Mouse (Mus musculus) CD4-positive, CD25-positive, alpha-beta regulatory T cell, adult 9 weeks (primary cell): ENCODE results near the gene Slc2a4. TPM values are rescaled to one million over a fixed set of nuclear protein-coding genes. Genes with fewer than 3 reads are reported as not detected.

Source experiments
- polyA plus RNA-seq: library from polyadenylated mRNA; unstranded; fragments of 100-300 nt; shearing (Covaris generic); gene quantifications from one replicate; pipeline ENCODE4 v1.2.1, GENCODE M21; 2017

The Slc2a4 gene
- not detected for polyA plus RNA-seq

GRCm38 (mm10) chr11:69948066-69948762 lies at the start of gene Slc2a4:
TSS of gene Slc2a4 (minus strand) at chr11:69948188.

GRCm38 (mm10) chr11:69995391-69995960 lies 47.5 kb upstream of the Slc2a4 start, which contains the start of gene Phf23:
TSS of gene Phf23 (plus strand) at chr11:69995777.

DNA sequence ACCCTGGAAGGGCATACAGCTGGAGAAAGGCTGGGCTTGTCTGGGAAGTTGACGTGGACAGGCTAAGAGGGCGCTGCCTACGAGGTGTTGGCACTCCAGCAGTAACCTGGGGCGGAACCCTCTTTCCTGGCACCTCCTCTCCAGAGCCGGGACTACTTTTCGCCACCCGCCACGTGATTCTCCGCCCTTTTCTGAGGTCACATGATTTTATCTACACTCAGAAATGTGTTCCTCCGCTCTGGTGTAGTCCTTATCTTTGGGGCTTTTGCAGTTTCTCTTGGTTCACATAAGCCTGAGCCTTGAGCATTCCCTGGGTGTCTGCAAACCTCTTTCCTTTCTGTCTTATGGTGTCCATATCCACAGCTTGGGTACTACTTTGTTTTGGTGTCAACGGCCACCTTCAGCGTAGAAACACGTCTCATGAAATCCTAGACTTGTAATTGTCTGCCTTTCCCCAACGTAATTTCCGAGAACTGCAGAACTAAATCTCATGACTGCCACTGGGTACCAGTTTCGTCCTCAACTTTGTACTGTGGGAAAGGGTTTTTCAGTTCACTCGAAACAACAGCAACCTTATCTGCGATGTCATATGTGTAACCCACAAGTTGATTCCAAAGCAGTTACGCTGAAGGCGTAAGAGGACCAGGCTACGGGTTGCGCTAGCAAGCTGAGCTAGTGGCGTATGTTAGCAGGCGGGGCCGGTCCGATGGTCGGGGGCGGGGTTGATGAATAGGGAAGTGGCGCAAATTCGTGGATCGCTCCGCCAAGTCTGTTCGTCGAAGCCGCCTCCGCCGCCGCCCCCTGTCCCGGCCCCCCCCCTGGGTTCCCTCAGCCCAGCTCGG lies 43.1 kb upstream of the Slc2a4 start, which contains the start of gene Gabarap:
Gene Gabarap, plus strand, starts transcription at position 294 of the 842 bp plus-strand sequence.

GRCm38 (mm10) chr11:69982225-69982624 lies 34.2 kb upstream of the Slc2a4 start, which contains the start of gene Elp5:
TSS of gene Elp5 (minus strand) at chr11:69982517.

DNA sequence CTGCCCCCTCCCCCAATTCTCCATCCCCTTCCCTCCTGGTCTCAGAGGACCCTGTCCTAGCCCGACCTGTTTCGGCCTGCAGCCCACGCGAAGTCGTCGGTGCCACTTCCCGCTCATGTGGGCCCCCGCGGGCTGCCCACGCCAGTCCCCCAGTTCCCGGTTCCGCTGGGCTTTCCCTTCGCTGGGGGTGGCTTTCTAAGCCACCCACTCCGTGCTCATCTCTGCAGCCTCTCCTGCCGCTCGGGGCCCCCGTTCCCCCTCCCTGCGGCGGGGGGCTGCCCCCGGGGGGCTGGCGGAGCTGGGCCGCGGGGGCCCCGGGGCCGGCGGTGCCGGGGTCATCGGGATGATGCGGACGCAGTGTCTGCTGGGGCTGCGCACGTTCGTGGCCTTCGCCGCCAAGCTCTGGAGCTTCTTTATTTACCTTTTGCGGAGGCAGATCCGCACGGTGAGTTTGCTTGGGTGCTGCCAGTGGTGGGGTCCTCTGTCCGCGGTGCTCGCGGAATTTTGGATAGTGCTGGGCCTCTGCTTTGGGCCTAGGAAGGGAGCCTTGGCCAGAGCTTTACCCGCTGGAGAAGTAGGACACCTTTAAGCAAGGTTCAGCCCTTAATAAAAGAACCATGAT lies 33.3 kb upstream of the Slc2a4 start, which contains the start of gene Ctdnep1:
Gene Ctdnep1, plus strand, starts transcription at position 16 of the 622 bp plus-strand sequence.

DNA sequence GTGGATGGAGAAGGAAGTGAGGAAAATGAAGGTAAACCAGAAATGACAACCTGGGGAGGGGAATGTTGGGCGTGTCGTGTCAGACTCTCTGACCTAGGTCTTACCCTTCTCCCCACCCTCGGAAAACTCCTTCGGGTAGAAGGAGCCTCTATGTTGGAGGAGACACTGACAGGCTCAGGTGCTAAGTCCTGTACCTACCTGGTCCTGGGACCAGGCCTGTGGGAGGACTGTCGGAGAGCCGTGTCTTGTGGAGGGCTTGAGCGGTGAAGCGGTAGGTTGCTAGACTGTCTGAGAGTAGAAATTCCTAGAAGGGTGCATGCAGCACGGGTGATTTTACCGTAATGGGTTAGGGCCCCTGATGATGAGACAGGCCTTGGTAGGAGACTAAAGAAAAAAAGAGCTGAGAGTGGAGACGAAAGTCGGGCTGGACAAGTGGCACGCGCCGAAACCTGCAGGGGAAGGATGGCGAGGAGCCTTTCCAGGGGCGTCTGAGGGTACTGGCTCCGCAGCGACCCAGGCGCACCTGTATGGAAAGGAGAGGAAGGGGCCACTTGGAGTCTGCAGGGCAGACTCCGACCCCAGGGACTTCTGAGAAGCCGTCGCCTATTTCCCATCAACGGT lies 16.8 kb upstream of the Slc2a4 start, which contains the start of gene Cldn7:
Gene Cldn7, plus strand, starts transcription at position 130 of the 621 bp plus-strand sequence.

GRCm38 (mm10) chr11:69935137-69935879 lies 12.7 kb downstream of the Slc2a4 start, which contains the start of gene Ybx2:
TSS of gene Ybx2 (plus strand) at chr11:69935796.

GRCm38 (mm10) chr11:69921114-69922011 lies 26.6 kb downstream of the Slc2a4 start, which contains the start of gene Eif5a:
TSS of gene Eif5a (minus strand) at chr11:69921958.

DNA sequence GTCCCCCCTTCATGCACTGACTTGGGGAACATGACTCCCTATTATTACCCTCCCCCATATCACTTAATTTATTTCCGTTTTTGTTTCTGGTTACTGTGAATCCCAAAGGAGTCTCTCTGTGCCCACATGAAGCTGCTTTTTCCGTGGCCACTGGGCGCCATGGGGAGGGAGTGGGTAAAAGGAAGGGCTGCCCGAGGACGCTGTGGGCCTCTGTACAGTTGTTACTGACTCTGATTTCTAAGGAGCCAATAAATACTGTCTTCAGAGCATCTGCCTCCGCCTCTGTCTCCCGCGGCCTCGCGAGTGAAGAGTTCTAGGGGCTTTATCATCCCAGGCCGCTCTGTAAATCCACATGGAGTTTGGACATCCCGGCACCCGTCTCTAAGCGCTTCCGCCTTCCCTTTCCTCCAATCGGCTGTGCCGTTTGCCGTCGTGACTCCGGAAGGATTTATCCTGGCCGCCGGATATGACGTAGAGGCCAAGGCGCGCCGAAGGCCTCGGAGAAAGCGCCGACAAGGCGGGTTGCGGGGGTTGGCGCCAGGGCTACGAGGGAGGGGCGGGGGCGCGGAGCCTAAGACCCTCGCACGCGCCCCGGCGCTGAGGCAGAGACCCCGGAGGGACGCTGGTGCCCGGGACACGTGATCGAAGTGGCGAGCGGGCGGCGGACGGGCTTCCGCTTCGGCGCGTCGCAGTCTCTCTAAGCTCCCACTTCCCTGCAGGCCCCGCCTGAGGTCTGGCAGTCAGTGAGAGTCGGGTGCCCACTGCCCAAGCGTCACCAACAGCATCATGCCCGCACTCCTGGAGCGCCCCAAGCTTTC lies 34.2 kb downstream of the Slc2a4 start, which contains the start of gene Gps2:
Gene Gps2, plus strand, starts transcription at position 335 of the 818 bp plus-strand sequence.

GRCm38 (mm10) chr11:69900471-69901405 lies 47.2 kb downstream of the Slc2a4 start, which contains the start of the genes 2810408A11Rik and Neurl4:
TSS of gene 2810408A11Rik (minus strand) at chr11:69900987.
TSS of gene Neurl4 (plus strand) at chr11:69901072.

DNA sequence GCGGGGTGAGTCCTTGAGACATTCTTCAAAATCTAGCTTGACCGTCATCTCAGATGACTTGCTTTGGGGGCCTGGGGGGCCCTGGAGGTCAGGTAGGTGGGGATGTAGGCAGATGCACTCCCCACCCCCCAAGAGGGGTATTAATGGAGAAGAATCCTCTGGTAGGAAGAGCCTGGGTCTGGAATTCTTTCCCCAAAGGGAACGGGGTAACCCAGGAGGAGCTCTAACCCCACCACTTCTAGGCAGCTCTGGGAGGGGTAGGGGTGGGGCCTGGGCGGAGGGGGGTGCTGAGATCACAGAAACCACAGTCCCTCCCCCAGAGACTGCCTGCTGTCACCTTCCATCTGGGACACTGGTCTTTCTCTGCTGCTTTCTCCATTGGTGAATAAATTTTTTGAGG lies 52.7 kb downstream of the Slc2a4 start, which contains the start of gene Acap1:
Gene Acap1, minus strand, starts transcription at position 249 of the 400 bp plus-strand sequence.

Other genes with a start within 250 kb of the Slc2a4 start
- 53.7 TPM for gene Polr2a, start 189.6 kb downstream of the Slc2a4 start, polyA plus RNA-seq
- gene Slc35g3, start 186.2 kb downstream of the Slc2a4 start, polyA plus RNA-seq: not detected
- gene Zbtb4, start 182.3 kb downstream of the Slc2a4 start, polyA plus RNA-seq: 4.9 TPM
- gene Chrnb1, start 152.2 kb downstream of the Slc2a4 start, polyA plus RNA-seq: 3.5 TPM
- gene Fgf11, start 146.3 kb downstream of the Slc2a4 start, polyA plus RNA-seq: not detected
- not detected for gene Tmem102, start 142.6 kb downstream of the Slc2a4 start, polyA plus RNA-seq
- not detected for gene Gm39566, start 132.9 kb downstream of the Slc2a4 start, polyA plus RNA-seq
- gene Spem2, start 129.7 kb downstream of the Slc2a4 start, polyA plus RNA-seq: not detected
- gene Spem1, start 126.0 kb downstream of the Slc2a4 start, polyA plus RNA-seq: not detected
- gene Nlgn2, start 110.4 kb downstream of the Slc2a4 start, polyA plus RNA-seq: 0.65 TPM
- 121 TPM for gene Tmem256, start 109.7 kb downstream of the Slc2a4 start, polyA plus RNA-seq
- 30.1 TPM for gene Plscr3, start 101.8 kb downstream of the Slc2a4 start, polyA plus RNA-seq
- not detected for gene Tnk1, start 89.5 kb downstream of the Slc2a4 start, polyA plus RNA-seq
- not detected for gene Tmem95, start 70.2 kb downstream of the Slc2a4 start, polyA plus RNA-seq
- gene Kctd11, start 66.8 kb downstream of the Slc2a4 start, polyA plus RNA-seq: 1.1 TPM
- 549 TPM for gene Acap1, start 52.6 kb downstream of the Slc2a4 start, polyA plus RNA-seq
- 3.9 TPM for gene 2810408A11Rik, start 47.2 kb downstream of the Slc2a4 start, polyA plus RNA-seq
- gene Neurl4, start 47.1 kb downstream of the Slc2a4 start, polyA plus RNA-seq: 4.2 TPM
- 152 TPM for gene Gps2, start 34.3 kb downstream of the Slc2a4 start, polyA plus RNA-seq
- gene Eif5a, start 26.2 kb downstream of the Slc2a4 start, polyA plus RNA-seq: 1,005 TPM
- not detected for gene Ybx2, start 12.4 kb downstream of the Slc2a4 start, polyA plus RNA-seq
- not detected for gene Cldn7, start 16.6 kb upstream of the Slc2a4 start, polyA plus RNA-seq
- gene Ctdnep1, start 33.0 kb upstream of the Slc2a4 start, polyA plus RNA-seq: 26.1 TPM
- 78.3 TPM for gene Elp5, start 34.3 kb upstream of the Slc2a4 start, polyA plus RNA-seq
- gene Gabarap, start 43.0 kb upstream of the Slc2a4 start, polyA plus RNA-seq: 496 TPM
- gene Phf23, start 47.6 kb upstream of the Slc2a4 start, polyA plus RNA-seq: 111 TPM
- 16.7 TPM for gene Dvl2, start 52.4 kb upstream of the Slc2a4 start, polyA plus RNA-seq
- 142 TPM for gene Acadvl, start 67.2 kb upstream of the Slc2a4 start, polyA plus RNA-seq
- 9.1 TPM for gene Dlg4, start 68.8 kb upstream of the Slc2a4 start, polyA plus RNA-seq
- not detected for gene Asgr1, start 105.9 kb upstream of the Slc2a4 start, polyA plus RNA-seq
- gene Asgr2, start 144.5 kb upstream of the Slc2a4 start, polyA plus RNA-seq: not detected
- gene Mgl2, start 182.1 kb upstream of the Slc2a4 start, polyA plus RNA-seq: not detected
- gene Clec10a, start 208.0 kb upstream of the Slc2a4 start, polyA plus RNA-seq: not detected